Comparison of ENCODE assay signal across 14 mouse cellular contexts in genomic region chr9:32610218-32610617, GRCm38 (mm10).
"Had no signal": no experiment of that assay in that cellular context is flagged by ENCODE, and none has a peak within 500 bp of the region (broad histone marks: within the 10 kb centered on the region; RNA-seq: fewer than 3 reads in every experiment).

No protein-coding gene starts in this region.

- ATAC-seq: intestine, postnatal 0 days; liver, postnatal 0 days; lung, postnatal 0 days; midbrain, embryonic 15.5 days had no signal

- H3K4me3 ChIP-seq: midbrain, embryonic 12.5 days; midbrain, embryonic 15.5 days; neural tube, embryonic 12.5 days; neural tube, embryonic 15.5 days had no signal

- H3K9me3 ChIP-seq: midbrain, embryonic 12.5 days; midbrain, embryonic 15.5 days; neural tube, embryonic 12.5 days; neural tube, embryonic 15.5 days had no signal

- H3K27ac ChIP-seq: liver, embryonic 14.5 days; macrophage; midbrain, embryonic 12.5 days; midbrain, embryonic 15.5 days; neural tube, embryonic 12.5 days; neural tube, embryonic 15.5 days had no signal

- H3K4me2 ChIP-seq: lung, embryonic 14.5 days; midbrain, embryonic 12.5 days; midbrain, embryonic 15.5 days; neural tube, embryonic 12.5 days; neural tube, embryonic 15.5 days had no signal

- H3K9ac ChIP-seq: liver, embryonic 14.5 days; liver, postnatal 0 days; lung, embryonic 14.5 days; midbrain, embryonic 12.5 days; midbrain, embryonic 15.5 days; neural tube, embryonic 12.5 days; neural tube, embryonic 15.5 days had no signal

- DNase-seq: liver, postnatal 0 days; lung, embryonic 14.5 days; right cerebral cortex, adult 18-20 months; right cerebral cortex, postnatal 14 days; right cerebral cortex, postnatal 4 days; spleen, adult 18-20 months had no signal

- H3K36me3 ChIP-seq: midbrain, embryonic 12.5 days; midbrain, embryonic 15.5 days; neural tube, embryonic 12.5 days; neural tube, embryonic 15.5 days had no signal

- H3K27me3 ChIP-seq: neural tube, embryonic 12.5 days had no signal

- H3K4me1 ChIP-seq: midbrain, embryonic 15.5 days; neural tube, embryonic 12.5 days; neural tube, embryonic 15.5 days had no signal
